Mouse (Mus musculus) layer of hippocampus, adult 9-10 months (tissue): ENCODE measurements around the gene Swap70.

Experiments
- DNase-seq: peaks from one replicate; pipeline ENCODE4 v3.0.0; 2022; ENCODE audit warnings: low spot score

The Swap70 gene

DNA sequence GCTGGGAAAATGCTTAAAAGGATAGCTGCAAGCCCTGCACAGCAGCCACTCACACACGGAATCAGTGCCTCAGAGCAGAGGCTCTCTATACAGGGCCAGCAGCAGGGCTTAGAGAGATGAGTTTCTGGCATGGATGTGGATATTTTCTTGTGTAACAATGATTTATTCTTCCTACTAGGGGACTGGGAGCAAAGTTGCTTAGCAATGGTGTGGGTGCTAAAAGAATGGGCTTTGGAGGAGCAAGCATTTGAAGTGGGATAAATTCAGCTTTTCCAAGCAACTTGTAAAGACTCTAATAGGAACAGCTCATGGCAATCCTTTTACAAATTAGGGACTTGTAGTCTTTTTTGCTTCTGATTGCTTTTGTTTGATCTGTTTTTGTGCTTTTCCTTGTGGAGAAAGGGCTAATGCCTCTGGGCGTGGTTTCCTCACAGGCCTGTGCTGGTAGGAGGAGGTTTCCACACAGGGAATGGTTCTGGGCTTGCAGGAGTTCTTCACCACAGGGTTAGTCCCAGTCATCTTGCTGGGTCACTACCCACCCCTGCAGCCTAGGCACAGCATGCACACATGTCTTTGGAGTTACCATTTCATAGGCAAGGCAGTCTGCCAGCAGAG is 16.4 kb downstream of the Swap70 start:
- DNase-seq: no peak

DNA sequence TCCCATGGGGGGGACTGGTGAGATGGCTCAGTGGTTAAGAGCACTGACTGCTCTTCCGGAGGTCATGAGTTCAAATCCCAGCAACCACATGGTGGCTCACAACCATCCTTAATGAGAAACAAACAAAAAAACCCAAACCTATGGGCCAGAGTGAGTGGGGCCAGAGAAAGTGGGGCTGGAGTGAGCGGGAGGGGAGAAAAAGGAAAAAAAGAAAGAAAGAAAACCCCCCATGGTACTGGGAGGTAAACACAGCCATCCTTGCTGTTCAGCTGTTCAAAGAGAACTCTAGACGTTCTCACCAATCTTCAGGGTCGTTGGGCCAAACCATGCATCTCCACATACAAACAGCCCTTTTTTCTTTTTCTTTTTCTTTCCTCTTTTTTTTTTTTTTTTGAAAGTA is 18.1 kb downstream of the Swap70 start:
- no peak for DNase-seq

DNA sequence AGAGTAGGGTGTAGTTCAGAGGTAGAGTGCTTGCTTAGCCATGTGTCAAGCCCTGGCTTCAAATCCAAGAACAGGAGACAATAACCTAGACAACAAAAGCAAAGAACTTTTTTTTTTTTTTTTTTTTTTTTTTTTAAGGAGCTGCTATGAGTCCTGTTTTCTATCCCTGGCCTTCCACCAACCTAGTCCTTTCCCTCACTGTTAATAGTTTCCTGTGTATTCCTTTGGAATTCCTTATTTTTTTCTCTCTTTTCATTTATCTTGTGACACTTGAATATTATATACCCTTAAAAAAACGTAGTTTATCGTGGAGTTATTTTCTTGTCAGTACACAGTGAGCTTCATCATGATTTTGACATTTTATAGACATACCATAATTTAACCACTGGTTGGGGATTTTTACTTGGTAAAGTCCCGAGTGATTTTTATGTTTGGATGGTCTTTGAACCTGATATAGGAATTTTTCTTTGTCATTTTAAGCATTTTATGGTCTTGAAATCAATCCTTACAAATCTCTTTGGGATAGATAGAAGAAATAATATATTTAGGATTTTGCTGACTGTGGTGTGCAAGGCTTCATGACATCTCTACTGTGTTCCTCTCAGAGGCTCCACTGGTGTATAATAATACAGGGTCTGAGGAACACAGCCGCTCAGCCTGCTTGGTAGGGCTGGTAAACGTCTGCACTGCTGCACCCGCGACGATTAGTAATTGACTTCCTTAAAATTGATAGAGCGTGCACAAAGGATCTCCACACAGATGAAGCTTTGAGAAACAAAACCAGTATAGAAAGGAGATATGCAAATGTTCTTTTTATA is 20.2 kb downstream of the Swap70 start:
- no peak for DNase-seq

DNA sequence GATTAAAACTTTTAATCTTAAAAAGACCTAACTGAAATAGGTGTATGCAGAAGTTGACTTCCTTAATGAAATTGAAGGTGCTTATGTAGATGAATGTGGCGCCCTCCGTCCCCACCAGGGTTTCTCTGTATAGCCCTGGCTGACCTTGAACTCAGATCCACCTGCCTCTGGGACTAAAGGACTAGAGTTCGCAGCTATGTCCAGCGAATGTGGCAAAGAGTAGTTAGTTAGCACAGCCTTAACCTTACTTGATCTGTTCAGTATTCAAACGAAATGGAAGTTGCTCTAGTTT is 20.7 kb downstream of the Swap70 start:
- no peak for DNase-seq

DNA sequence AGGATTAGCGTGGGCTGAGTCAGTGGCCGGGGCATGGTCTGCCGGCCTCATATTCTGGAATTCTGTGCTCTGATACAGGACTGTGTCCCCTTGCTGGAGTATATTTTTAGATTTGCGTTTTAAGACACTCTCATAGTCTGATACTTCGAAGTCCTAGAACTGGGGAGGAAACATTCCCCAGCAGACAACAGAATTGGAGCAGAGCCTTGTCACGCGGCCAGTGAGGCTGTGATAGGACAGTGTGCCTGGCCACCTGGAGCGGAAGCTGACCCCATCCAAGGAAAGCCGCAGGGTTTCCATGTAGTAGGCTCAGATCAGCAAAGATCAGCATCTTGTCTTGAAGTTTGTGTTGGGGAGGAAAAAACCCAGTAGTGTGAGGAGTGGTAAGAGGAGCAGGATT is 23.6 kb downstream of the Swap70 start:
- DNase-seq: no peak

DNA sequence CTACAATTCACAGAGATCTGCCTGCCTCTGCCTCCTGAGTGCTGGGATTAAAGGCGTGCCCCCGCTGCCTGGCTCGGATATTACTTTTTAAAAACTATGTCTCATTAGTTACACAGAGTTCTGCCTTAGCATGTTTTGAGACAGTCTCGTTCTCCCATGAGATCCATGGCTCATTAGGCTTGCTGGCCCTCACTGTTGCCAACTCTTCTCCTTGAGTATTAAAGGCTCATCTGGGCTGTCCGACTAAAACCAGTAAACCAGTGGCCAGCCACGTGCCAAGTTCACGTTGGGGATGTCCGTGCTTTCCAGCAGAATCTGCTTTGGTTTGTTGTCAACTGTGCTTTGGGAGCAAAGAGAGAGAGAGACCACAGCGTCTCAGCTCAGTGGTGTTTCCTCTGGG is 25.0 kb downstream of the Swap70 start:
- DNase-seq: no peak

DNA sequence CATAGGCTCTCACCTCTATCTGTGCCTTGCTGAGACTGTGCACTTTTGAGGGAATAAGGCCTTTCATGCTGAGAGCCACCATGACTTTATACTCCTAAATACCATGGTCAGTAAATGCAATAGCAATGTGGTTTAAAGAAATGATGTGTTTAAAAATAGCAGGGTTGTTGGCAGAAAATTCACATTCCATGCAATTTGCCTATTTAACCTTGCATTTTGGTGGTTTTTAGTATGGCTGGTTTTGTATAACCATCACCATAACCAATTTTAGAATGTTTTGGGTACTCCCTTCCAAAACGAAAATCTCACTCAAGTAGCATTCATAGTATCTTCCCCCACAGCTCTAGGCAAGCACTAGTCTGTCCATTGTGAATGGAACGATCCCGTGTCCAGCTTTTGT is 26.3 kb downstream of the Swap70 start:
- DNase-seq: no peak

DNA sequence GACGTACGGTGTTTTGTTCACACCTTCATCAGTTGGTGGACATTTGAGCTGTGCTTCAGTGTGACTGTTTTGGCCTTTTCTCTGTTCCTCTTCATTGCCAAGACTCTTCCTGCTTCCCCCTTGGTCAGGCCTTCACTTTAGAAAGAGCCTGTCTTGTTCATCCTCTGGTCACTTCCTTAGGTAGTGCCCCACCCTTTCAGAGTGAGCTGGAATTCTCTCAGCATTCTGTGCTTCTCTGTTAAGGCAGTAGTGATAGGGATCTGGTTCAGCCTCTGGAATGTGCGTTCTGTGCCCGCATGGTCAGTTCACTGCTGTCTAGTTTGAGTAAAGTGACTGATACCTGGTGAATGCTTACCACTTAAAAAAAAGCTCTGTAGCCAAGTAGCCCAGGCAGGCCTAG is 27.2 kb downstream of the Swap70 start:
- no peak for DNase-seq

DNA sequence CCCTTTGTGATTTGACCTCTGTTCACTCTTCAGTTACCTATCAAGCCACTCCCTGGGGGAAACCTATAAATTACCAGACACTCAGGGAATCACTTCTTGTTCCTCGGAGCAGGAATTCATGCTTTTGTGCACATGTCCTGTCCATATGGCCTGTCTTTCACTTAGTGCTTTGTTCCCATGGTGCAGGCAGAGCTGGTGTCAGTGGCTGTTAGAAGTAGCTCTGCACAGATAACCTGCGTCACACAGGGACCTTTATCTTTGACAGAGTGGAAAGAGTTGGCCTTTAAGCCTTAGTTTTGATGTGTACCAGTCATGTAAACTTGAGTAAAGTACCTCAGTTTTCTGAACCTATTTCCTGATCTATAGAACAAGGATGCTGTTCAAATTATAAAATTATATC is 32.4 kb downstream of the Swap70 start:
- DNase-seq: no peak

DNA sequence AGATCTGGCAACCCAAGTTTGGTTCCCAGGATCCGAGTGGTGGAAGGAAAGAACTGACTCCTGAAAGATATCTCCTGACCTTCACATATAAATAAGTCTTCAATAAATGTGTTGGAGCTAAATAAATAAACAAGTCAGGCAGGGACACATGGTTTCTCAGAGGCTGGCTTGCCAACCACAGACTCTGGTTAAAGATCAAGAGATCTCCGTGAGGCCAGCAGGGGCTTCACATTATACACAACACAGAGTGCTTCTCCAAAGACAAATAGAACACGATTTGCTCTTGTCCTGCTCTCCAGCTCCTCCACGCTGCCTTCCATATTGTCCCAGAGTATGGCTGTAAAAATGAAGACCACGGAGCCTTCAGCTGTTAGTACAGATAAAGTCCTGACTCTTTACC is 32.9 kb downstream of the Swap70 start:
- DNase-seq: no peak

DNA sequence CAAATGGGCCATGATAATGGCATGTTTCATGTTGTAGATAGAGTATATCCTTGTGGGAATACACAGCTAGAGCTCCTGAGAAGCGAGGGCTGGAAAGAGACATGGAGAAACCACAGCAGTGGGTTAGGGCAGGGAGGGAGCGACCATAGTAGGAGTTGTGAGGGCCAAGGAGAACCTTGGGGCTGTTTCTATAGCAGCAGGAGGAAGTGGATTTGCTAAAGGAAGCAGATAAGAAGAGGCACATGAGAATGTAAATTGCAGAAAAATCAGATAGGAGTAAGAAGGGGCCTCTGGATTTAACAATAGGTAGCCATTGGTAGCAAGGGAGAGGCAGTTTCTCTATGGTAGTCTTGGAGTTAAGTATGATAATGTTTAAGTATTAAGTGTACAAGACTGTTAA is 35.5 kb downstream of the Swap70 start:
- no peak for DNase-seq

DNA sequence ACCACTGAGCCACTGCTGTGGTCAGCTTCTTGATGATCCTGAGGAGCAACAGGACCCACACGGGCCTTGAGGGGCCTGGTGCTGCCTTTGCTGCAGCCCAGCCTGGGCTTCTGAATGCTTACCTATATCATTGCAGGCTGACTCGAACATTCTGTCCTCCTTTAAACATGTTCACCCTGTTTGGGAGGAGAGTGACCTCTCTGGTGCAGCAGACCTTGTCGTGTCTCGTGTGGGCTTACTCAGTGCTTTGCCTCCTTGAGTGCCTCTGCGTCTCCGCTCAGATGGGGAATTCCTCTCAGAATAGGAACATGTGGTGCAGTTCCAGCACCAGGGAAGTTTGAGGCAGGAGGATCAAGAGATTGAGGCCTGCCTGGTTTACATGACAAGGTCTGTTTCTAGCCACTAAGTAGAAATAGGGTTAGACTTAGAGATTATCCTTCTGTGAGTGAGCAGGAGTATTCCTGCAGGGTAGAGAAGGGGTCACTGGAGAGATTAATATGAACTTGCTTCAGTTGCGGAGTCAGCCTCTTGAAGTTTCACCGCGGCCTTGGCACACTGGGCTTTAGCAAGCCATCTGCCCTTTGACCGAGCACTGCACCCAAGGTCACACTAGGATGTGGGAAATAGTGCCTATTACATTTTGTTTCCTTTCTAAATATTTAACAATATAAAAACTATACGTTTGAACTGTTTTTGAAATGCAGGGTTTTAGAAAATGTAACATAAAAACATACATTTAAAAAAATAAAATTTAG is 36.9 kb downstream of the Swap70 start:
- DNase-seq: no peak

DNA sequence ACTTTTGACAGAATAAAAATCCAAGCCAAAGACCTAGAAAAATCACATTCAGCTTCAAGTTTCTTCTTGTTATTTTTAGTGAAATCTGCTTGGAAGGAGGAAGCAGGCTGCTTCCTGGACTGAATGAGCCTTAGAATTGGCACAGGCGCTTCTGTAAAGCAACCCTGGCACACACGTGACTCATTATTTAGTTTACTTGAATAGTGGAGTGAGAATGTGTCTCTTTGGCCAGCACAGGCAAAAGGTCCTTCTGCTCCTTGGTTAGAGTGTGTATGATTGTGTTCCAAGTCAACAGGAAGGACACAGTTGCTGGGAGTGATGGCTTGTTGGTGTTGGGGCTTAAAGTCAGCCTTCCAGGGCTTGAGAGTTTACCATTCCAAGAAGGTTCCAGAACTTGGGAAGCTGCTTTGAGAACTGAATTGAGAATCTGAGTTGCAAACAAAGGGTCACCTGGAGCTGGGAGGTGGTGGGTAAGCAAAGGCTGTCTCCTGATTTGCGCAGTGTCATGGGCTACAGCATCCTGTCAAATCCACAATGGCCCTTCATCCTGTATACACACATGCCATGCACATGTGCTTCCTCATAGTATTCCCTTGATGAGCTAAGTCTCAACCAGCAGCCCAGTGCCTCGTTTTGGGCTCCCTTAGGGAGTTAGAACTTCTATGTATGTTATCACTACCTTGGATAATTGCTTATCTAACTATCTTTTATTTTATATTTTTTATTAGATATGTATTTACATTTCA is 38.6 kb downstream of the Swap70 start:
- DNase-seq: no peak

DNA sequence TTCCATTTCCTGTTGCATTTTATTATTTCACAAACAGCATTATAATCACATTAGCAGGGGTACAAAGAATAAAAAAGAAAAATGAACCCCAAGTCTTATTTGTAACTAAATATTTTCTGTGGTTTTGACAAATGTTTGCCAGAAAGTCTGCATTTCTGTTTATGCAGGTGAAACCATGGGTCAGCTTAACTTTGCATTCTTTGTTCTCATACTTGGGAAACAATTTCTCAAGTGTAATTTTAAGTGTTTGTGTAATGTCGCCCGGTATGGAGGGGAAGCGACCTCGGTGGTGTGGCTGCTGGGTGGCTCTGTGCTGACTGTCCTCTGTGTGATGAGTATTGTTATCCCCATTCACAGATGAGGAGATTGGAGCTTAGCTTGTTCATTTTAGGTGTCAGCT is 40.3 kb downstream of the Swap70 start:
- DNase-seq: no peak

DNA sequence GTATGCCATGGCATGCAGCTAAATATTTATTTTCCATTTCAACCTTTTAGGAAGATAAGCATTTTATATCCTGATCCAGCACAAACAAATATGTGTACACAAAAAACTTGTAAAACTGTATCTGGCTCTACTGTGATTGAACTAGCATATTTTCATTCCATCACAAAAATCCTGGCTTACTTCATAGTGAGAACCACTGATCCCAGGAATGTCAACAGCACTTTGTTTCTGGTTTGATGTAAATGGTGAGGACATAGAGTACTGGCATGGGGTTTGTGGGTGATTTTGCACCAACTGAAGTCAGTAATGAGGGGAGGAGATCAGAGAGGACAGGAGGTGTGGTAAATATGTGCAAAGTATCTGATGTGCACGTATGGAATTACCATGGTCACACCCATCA is 41.1 kb downstream of the Swap70 start:
- no peak for DNase-seq

DNA sequence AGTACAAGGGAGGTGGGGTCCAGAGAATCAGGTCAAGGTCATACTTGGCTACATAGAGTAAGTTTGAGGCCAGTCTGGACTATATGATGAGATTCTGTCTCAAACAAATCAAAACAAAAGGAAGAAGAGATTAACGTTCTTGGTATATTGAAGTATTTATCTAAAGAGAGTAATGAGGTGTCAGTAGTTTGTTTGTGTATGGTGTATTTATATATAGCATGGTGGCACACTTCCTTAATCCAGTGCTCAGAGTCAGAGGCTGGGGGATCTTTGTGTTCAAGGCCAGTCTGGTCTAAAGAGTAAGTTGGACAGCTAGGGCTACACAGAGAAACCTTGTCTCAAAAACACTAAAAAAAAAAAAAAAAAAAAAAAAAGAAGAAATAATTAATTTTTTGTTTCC is 42.0 kb downstream of the Swap70 start:
- no peak for DNase-seq

DNA sequence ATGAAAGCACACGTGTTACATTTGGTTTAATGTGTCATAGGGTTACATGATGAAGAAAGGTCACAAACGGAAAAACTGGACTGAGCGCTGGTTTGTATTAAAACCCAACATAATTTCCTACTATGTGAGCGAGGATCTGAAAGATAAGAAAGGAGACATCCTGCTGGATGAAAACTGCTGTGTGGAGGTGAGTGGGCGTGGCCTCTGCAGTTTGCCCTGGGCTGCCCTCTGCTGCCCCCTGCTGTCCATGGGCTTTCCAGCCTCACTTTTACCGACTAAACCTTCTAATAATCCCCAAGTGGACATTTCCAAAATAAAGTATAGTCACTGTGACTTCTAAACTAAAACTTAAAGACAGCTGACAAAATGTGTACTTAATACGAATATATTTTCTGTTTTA is 44.3 kb downstream of the Swap70 start:
- DNase-seq: peak; percentile 77

DNA sequence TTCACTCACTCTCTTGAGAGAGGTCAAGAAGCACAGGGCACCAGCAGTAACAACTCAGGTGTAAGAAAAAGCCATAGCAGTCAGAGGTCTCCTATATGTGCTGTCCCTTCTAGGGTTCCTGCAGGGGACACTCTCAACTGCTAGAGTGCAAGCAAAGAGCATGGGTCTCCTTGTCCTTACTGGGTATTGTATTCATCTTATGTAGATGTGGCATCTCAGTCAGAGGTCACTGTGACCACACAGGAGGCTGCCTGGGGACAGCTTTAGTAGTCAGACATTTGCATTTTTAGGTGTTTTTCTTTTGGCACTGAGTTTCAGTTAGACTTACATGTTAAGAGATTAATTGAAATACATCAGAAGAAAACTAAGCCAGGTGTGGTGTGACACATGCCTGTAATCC is 45.5 kb downstream of the Swap70 start:
- no peak for DNase-seq

DNA sequence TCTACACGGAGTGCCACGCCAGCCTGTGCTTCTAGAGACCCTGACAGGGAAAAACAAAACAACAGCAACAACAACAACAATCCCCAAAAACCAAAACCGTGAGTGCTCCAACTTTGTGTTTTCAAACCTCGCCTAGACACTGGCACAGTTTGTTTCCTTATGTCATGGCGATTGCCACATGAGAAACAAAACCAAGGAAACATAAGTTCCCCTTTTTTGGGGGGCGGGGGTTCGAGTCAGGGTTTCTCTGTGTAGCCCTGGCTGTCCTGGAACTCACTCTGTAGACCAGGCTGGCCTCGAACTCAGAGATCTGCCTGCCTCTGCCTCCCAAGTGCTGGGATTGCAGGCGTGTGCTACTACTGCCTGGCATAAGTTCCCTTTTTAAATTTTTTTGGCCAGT is 46.5 kb downstream of the Swap70 start:
- DNase-seq: no peak

DNA sequence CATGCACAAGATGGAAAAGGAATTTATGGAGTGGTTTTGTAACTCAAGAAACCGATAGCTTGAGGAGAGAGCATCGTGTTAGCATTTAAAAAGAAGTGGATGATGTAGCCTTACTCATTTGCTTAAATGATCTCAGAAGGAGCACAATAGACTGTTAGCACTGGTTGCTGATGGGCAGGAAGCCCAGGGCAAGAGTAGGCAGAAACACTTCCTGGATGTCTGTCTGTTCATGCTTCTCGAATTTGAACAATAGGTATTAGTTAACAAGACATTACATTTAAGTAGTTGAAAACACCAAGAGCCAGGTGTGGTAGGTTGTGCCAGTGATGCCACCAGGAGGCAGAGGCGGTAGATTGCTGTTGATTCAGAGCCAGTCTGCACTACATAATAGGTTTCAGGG is 47.0 kb downstream of the Swap70 start:
- no peak for DNase-seq

DNA sequence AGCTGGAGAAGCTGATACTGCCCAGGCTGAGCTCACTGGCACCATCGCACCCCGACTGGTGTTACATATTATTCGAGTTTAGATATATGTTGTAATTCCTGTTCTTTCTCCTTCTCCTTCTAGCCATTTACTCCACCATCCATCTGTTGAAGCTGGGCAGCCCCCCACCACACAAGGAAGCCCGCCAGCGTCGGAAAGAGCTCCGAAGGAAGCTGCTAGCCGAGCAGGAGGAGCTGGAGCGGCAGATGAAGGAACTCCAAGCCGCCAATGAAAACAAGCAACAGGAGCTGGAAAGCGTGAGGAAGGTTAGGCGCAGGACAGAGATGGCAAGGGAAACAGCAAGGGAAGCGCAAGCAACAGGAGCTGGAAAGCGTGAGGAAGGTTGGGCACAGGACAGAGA is 48.3 kb downstream of the Swap70 start:
- no peak for DNase-seq

DNA sequence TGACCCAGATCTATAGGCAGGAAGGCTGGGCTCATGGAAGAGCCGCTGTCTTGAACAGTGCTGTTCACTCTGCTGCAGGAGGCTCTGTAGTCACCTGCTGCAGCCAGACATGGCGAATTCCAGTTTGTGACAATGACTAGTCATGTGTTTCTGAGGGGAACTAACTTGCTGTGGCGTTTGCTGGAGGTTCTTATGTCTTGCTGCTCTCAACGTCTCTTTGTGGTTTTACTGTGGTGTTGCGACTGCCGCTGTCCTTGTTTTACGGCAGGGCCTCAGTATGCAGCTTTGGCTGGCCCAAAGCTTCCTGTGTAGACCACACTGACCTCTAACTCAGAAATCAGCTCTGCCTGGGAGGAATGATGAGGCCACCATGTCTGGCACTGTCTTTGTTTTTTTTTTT is 48.9 kb downstream of the Swap70 start:
- DNase-seq: no peak

DNA sequence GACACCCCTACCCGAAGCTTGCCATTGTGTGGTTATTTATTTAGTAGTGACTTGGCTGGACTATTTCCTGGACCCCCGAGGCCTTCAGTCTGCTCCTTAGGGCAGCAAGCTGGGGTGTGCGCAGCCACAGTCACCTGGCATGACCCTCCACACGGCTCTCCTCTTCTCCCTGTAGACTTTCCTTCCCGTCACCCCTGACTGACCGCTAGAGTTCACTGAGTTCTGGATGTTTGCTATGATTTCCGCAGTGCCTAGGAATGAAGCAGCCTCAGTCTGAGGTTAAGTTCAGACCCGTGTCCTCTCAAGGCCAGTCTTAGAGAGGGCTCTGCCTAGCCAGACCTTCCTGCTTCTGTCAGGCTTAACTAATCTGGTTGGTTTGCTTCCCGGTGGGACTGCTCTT is 50.3 kb downstream of the Swap70 start:
- no peak for DNase-seq
